Mouse (Mus musculus) intestine, postnatal 0 days (tissue): ENCODE results near the gene Ptx4. TPM values are rescaled to one million over a fixed set of nuclear protein-coding genes. Genes with fewer than 3 reads are reported as not detected.
A peak's percentile ranks its signal among the peaks of the same experiment; 100 is the strongest.
"Not testable (repeated sequence)": the region's sequence is repeated elsewhere in the genome, so short reads cannot be mapped to it uniquely, and the experiment has no call there.

Experiments
- ATAC-seq: fragments of 200-750 bp; cut with Nextera tagmentation; 2 replicates; pipeline ENCODE4 v1.8.0; 2017; ENCODE audit warnings: mild to moderate bottlenecking, moderate TSS enrichment, moderate library complexity
- H3K27ac ChIP-seq: fragments of 300-500 bp; sonication (generic); 2 replicates; pipeline ENCODE4 v1.5.1; 2014; ENCODE audit warnings: mild to moderate bottlenecking, low read depth, low read length, moderate library complexity
- H3K27me3 ChIP-seq: fragments of 300-500 bp; sonication (generic); replicated peaks from 2 replicates; pipeline ENCODE4 v1.6.1; 2014; ENCODE audit warnings: low read length, mixed read lengths; ENCODE audit not compliant: control insufficient read depth, insufficient read depth
- H3K36me3 ChIP-seq: fragments of 300-500 bp; sonication (generic); 2 replicates; pipeline ENCODE4 v1.6.1; 2014; ENCODE audit warnings: mild to moderate bottlenecking, moderate library complexity; ENCODE audit not compliant: control insufficient read depth, insufficient read depth
- H3K4me1 ChIP-seq: fragments of 300-500 bp; sonication (generic); replicated peaks from 2 replicates; pipeline ENCODE4 v1.6.1; 2014; ENCODE audit warnings: antibody characterized with exemption, low read length, mixed read lengths; ENCODE audit not compliant: control insufficient read depth, insufficient read depth
- H3K4me2 ChIP-seq: fragments of 300-500 bp; sonication (generic); replicated peaks from 2 replicates; pipeline ENCODE4 v1.6.1; 2014; ENCODE audit warnings: low read depth, mild to moderate bottlenecking, moderate library complexity
- H3K4me3 ChIP-seq: fragments of 300-500 bp; sonication (generic); 2 replicates; pipeline ENCODE4 v1.5.1; 2014; ENCODE audit warnings: low read depth, low read length
- H3K9ac ChIP-seq: fragments of 300-500 bp; sonication (generic); 2 replicates; pipeline ENCODE4 v1.6.1; 2014; ENCODE audit warnings: mild to moderate bottlenecking, low read depth, low read length
- H3K9me3 ChIP-seq: fragments of 300-500 bp; sonication (generic); 2 replicates; pipeline ENCODE4 v1.6.1; 2016; ENCODE audit warnings: mixed run types; ENCODE audit not compliant: control insufficient read depth
- CTCF ChIP-seq: sonication (generic); IDR thresholded peaks from 2 replicates; pipeline ENCODE4 v1.5.1; 2016; ENCODE audit warnings: low read depth, mild to moderate bottlenecking, control low read depth, antibody characterized with exemption, moderate library complexity
- WGBS: fragments of 180-500 bp; shearing (Covaris S2); extraction: QIAGEN DNeasy Blood & Tissue Kit; methylation state at CpG from one replicate; pipeline ENCODE4 v1.1.7; 2014; 5-methylcytosine and 5-hydroxymethylcytosine counted together
- polyA plus RNA-seq: library from polyadenylated mRNA; unstranded; fragments of >200 nt; fragmentation: Nextera tagmentation; extraction: Ambion mirVana; gene quantifications from 2 replicates; pipeline ENCODE4 v1.2.1, GENCODE M21; 2015

Gene Ptx4
- polyA plus RNA-seq, 1 experiment from 2014 or later: 0.25 TPM

- no peaks in the 10 kb centered on the region for H3K9me3 ChIP-seq
- TF ChIP-seq CTCF: no peak
- no peaks in the 10 kb centered on the region; the same call in 1 of the 2 replicates for H3K4me1 ChIP-seq
- H3K4me3 ChIP-seq: no peak overlapping the region
- no peaks in the 10 kb centered on the region for H3K27me3 ChIP-seq
- no peak for ATAC-seq
- WGBS: 78% methylated on average over 8 of the region's 8 CpGs
- H3K27ac ChIP-seq: no peak overlapping the region
- H3K4me2 ChIP-seq: no peak overlapping the region
- no peak overlapping the region for H3K9ac ChIP-seq
- peaks cover 32% of the 10 kb centered on the region; the same call in 1 of the 2 replicates for H3K36me3 ChIP-seq
Observed at GRCm38 (mm10) chr17:25111739-25112422, 8.7 kb upstream of the Ptx4 start.

GRCm38 (mm10) chr17:25112423-25112810 lies 8.1 kb upstream of the Ptx4 start:
- no peak for ATAC-seq
- 80% methylated on average over 3 of the region's 3 CpGs for WGBS
- H3K27ac ChIP-seq: no peak overlapping the region
- no peak overlapping the region for H3K4me2 ChIP-seq
- H3K4me3 ChIP-seq: no peak overlapping the region
- H3K36me3 ChIP-seq: peaks cover 27% of the 10 kb centered on the region; the same call in 1 of the 2 replicates
- H3K9me3 ChIP-seq: no peaks in the 10 kb centered on the region
- H3K27me3 ChIP-seq: no peaks in the 10 kb centered on the region
- H3K4me1 ChIP-seq: no peaks in the 10 kb centered on the region; the same call in 1 of the 2 replicates
- no peak for TF ChIP-seq CTCF
- no peak overlapping the region for H3K9ac ChIP-seq

- 8% methylated on average over 23 of the region's 23 CpGs for whole genome bisulfite sequencing
- Histone ChIP-seq H3K9me3 (no peaks in the 10 kb centered on the region), H3K4me1 (no peaks in the 10 kb centered on the region; the same call in 1 of the 2 replicates), H3K27ac (peak overlapping the region; percentile 89; the same call in 1 of the 2 replicates), H3K4me3 (peak overlapping the region; percentile 49), H3K27me3 (no peaks in the 10 kb centered on the region), H3K4me2 (peak overlapping the region; percentile 91), H3K36me3 (peaks cover 9% of the 10 kb centered on the region; the same call in 1 of the 2 replicates), H3K9ac (peak overlapping the region; percentile 57)
- peak; percentile 48 for ATAC-seq
- TF ChIP-seq CTCF: no peak
Observed at GRCm38 (mm10) chr17:25114908-25115645, 5.5 kb upstream of the Ptx4 start.

GRCm38 (mm10) chr17:25115664-25116432 lies 4.7 kb upstream of the Ptx4 start, which contains the start of gene Telo2:
Gene Telo2, minus strand, starts transcription at chr17:25115967.
- ATAC-seq: peak; percentile 87
- 5% methylated on average over 38 of the region's 40 CpGs for WGBS
- Histone ChIP-seq H3K4me1 (no peaks in the 10 kb centered on the region; the same call in 1 of the 2 replicates), H3K4me2 (peak within 1 kb of the TSS; percentile 91), H3K36me3 (peaks cover 2% of the 10 kb centered on the region; the same call in 1 of the 2 replicates), H3K27me3 (no peaks in the 10 kb centered on the region), H3K9me3 (no peaks in the 10 kb centered on the region), H3K4me3 (peak within 1 kb of the TSS; percentile 49), H3K27ac (peak within 1 kb of the TSS; percentile 89), H3K9ac (peak within 1 kb of the TSS; percentile 57)
- no peak for TF ChIP-seq CTCF

- no peak for ATAC-seq
- Histone ChIP-seq H3K9me3 (no peaks in the 10 kb centered on the region), H3K36me3 (no peaks in the 10 kb centered on the region), H3K4me2 (no peak overlapping the region), H3K4me1 (no peaks in the 10 kb centered on the region; the same call in 1 of the 2 replicates), H3K27me3 (no peaks in the 10 kb centered on the region), H3K27ac (no peak overlapping the region), H3K9ac (no peak overlapping the region), H3K4me3 (no peak overlapping the region)
- peak; percentile 54 for TF ChIP-seq CTCF
- 37% methylated on average over 4 of the region's 4 CpGs for WGBS
Observed at GRCm38 (mm10) chr17:25117263-25117662, 3.3 kb upstream of the Ptx4 start.

GRCm38 (mm10) chr17:25123979-25124378 lies 3.4 kb downstream of the Ptx4 start:
- H3K9me3 ChIP-seq: no peaks in the 10 kb centered on the region
- ATAC-seq: no peak
- WGBS: 25% methylated on average over 7 of the region's 7 CpGs

GRCm38 (mm10) chr17:25125442-25126060 lies 5.0 kb downstream of the Ptx4 start:
- not testable (repeated sequence) for H3K27me3 ChIP-seq, H3K4me1 ChIP-seq, ATAC-seq, H3K27ac ChIP-seq, H3K36me3 ChIP-seq, H3K4me2 ChIP-seq, H3K9ac ChIP-seq, H3K4me3 ChIP-seq, H3K9me3 ChIP-seq
- 73% methylated on average over 3 of the region's 3 CpGs for WGBS

More at GRCm38 (mm10) chr17:25123979-25124378, 3.4 kb downstream of the Ptx4 start:
- H3K27ac ChIP-seq: no peak overlapping the region
- H3K4me2 ChIP-seq: no peak overlapping the region
- H3K4me1 ChIP-seq: no peaks in the 10 kb centered on the region
- no peaks in the 10 kb centered on the region for H3K27me3 ChIP-seq
- H3K4me3 ChIP-seq: no peak overlapping the region
- peak; percentile 61 for TF ChIP-seq CTCF
- H3K36me3 ChIP-seq: no peaks in the 10 kb centered on the region
- H3K9ac ChIP-seq: no peak overlapping the region
